ENCODE assay signal across 20 mouse cellular contexts in genomic region chr10:60491538-60491937, GRCm38 (mm10).
DNase-seq lines count a peak whose midpoint lies in the region; ATAC-seq and TF ChIP-seq lines count a peak whose summit lies in the region.
"Had no signal": no experiment of that assay in that cellular context is flagged by ENCODE, and none has a peak within 500 bp of the region (broad histone marks: within the 10 kb centered on the region; RNA-seq: fewer than 3 reads in every experiment).

No protein-coding gene starts in this region.

- TF ChIP-seq CTCF in midbrain, postnatal 0 days (IDR thresholded peaks at IDR 0.05), result no peak

- no peaks in the 10 kb centered on the region for H3K27me3 ChIP-seq in forebrain, embryonic 13.5 days
- H3K27me3 ChIP-seq in forebrain, embryonic 10.5 days (ENCODE audit: poor library complexity, severe bottlenecking), result peaks cover 5% of the 10 kb centered on the region
- H3K27me3 ChIP-seq in forebrain, embryonic 15.5 days, result no peaks in the 10 kb centered on the region
- no peaks in the 10 kb centered on the region for H3K27me3 ChIP-seq in midbrain, postnatal 0 days (ENCODE audit: insufficient read depth, low read length)
- H3K27me3 ChIP-seq: neural tube, embryonic 13.5 days had no signal

- H3K4me2 ChIP-seq in forebrain, embryonic 13.5 days, result no peak overlapping the region
- H3K4me2 ChIP-seq in forebrain, embryonic 15.5 days (replicated peaks), result no peak overlapping the region
- no peak overlapping the region for H3K4me2 ChIP-seq in midbrain, postnatal 0 days (ENCODE audit: low read depth, low read length, poor library complexity, severe bottlenecking)
- H3K4me2 ChIP-seq: heart, embryonic 11.5 days; neural tube, embryonic 13.5 days had no signal

- no peak for DNase-seq in forebrain, embryonic 10.5 days (ENCODE audit: extremely low spot score, low spot score)
- DNase-seq in retina, postnatal 1 day, result peak; percentile 32
- DNase-seq in retina, embryonic 14.5 days (ENCODE audit: low spot score), result no peak
- peak; percentile 39 for DNase-seq in midbrain, postnatal 0 days (ENCODE audit: low spot score)
- no peak for DNase-seq in lung, postnatal 14 days
- DNase-seq: adrenal gland, postnatal 10 days; cerebellum, adult 18-20 months; heart, postnatal 14 days; kidney, adult 9 months; kidney, postnatal 25 days; liver, postnatal 0 days; lung, postnatal 10 days; thymus, adult 18-20 months had no signal

- 0 out of 2 replicates have a peak, but pooled peaks have one; percentile 45 for ATAC-seq in forebrain, embryonic 13.5 days
- peak; percentile 41; the same call in 1 of the 2 replicates for ATAC-seq in forebrain, embryonic 15.5 days (replicated peaks)
- ATAC-seq in midbrain, postnatal 0 days (ENCODE audit: low FRiP score), result peak; percentile 69; the same call in 1 of the 2 replicates
- no peak for ATAC-seq in erythroblast, adult 5-6 weeks (replicated peaks; ENCODE audit: low FRiP score, poor library complexity, severe bottlenecking)
- ATAC-seq: activated CD4-positive, CD25-positive, alpha-beta regulatory T cell, adult 4 months; liver, postnatal 0 days had no signal

- 47% methylated on average over 2 of the region's 2 CpGs for WGBS in forebrain, embryonic 13.5 days
- 44% methylated on average over 2 of the region's 2 CpGs for WGBS in forebrain, embryonic 10.5 days
- 52% methylated on average over 2 of the region's 2 CpGs for WGBS in forebrain, embryonic 15.5 days
- 40% methylated on average over 2 of the region's 2 CpGs for WGBS in midbrain, postnatal 0 days

- H3K36me3 ChIP-seq in forebrain, embryonic 13.5 days (ENCODE audit: poor library complexity, severe bottlenecking), result no peaks in the 10 kb centered on the region
- no peaks in the 10 kb centered on the region for H3K36me3 ChIP-seq in forebrain, embryonic 10.5 days (replicated peaks)
- no peaks in the 10 kb centered on the region for H3K36me3 ChIP-seq in forebrain, embryonic 15.5 days
- no peaks in the 10 kb centered on the region for H3K36me3 ChIP-seq in midbrain, postnatal 0 days (ENCODE audit: insufficient read depth, low read length)
- H3K36me3 ChIP-seq: neural tube, embryonic 13.5 days had no signal

- peaks cover 6% of the 10 kb centered on the region; the same call in 1 of the 2 replicates for H3K4me1 ChIP-seq in forebrain, embryonic 13.5 days
- H3K4me1 ChIP-seq in forebrain, embryonic 10.5 days, result peaks cover 19% of the 10 kb centered on the region
- peaks cover 4% of the 10 kb centered on the region; the same call in 1 of the 2 replicates for H3K4me1 ChIP-seq in forebrain, embryonic 15.5 days
- H3K4me1 ChIP-seq in midbrain, postnatal 0 days (ENCODE audit: insufficient read depth, low read length), result 0 out of 2 replicates have a peak, but pooled peaks cover 4% of the 10 kb centered on the region
- H3K4me1 ChIP-seq: megakaryocyte, embryonic 14.5 days had no signal

- no peak overlapping the region for H3K4me3 ChIP-seq in forebrain, embryonic 13.5 days
- H3K4me3 ChIP-seq in forebrain, embryonic 10.5 days, result no peak overlapping the region
- H3K4me3 ChIP-seq in forebrain, embryonic 15.5 days, result no peak overlapping the region
- H3K4me3 ChIP-seq in midbrain, postnatal 0 days (ENCODE audit: low read depth, low read length), result no peak overlapping the region
- H3K4me3 ChIP-seq: megakaryocyte, embryonic 14.5 days; neural tube, embryonic 13.5 days had no signal

- no peak overlapping the region for H3K27ac ChIP-seq in forebrain, embryonic 13.5 days
- H3K27ac ChIP-seq in forebrain, embryonic 10.5 days, result no peak overlapping the region
- H3K27ac ChIP-seq in forebrain, embryonic 15.5 days (replicated peaks), result no peak overlapping the region
- H3K27ac ChIP-seq in midbrain, postnatal 0 days (ENCODE audit: low read depth, low read length), result no peak overlapping the region
- H3K27ac ChIP-seq: neural tube, embryonic 13.5 days had no signal

- H3K9ac ChIP-seq in forebrain, embryonic 13.5 days, result no peak overlapping the region
- H3K9ac ChIP-seq in forebrain, embryonic 15.5 days (replicated peaks), result no peak overlapping the region
- H3K9ac ChIP-seq in midbrain, postnatal 0 days (replicated peaks; ENCODE audit: low read length, poor library complexity, severe bottlenecking), result no peak overlapping the region
- H3K9ac ChIP-seq: liver, postnatal 0 days; neural tube, embryonic 13.5 days had no signal

- no peaks in the 10 kb centered on the region for H3K9me3 ChIP-seq in forebrain, embryonic 13.5 days (replicated peaks)
- H3K9me3 ChIP-seq in forebrain, embryonic 10.5 days, result 0 out of 2 replicates have a peak, but pooled peaks cover 3% of the 10 kb centered on the region
- H3K9me3 ChIP-seq in forebrain, embryonic 15.5 days, result no peaks in the 10 kb centered on the region
- no peaks in the 10 kb centered on the region for H3K9me3 ChIP-seq in midbrain, postnatal 0 days (ENCODE audit: low read length)
- H3K9me3 ChIP-seq: megakaryocyte, embryonic 14.5 days; neural tube, embryonic 13.5 days had no signal

Comparison
In these comparisons a context has a peak if more than half of its experiments do, and no peak if none do; other contexts are left out.
1. DNase-seq: peak in retina, postnatal 1 day (single experiment) and midbrain, postnatal 0 days (single experiment); none in forebrain, embryonic 10.5 days (single experiment), retina, embryonic 14.5 days (single experiment) and lung, postnatal 14 days (single experiment).